Mouse (Mus musculus) midbrain, embryonic 14.5 days (tissue): Measurements from ENCODE around the gene Irak3. TPM values are rescaled to one million over a fixed set of nuclear protein-coding genes. Genes with fewer than 3 reads are reported as not detected.

Experiments
- ATAC-seq: fragments of 200-750 bp; cut with Nextera tagmentation; 2 replicates; pipeline ENCODE4 v1.8.0; 2017; ENCODE audit warnings: moderate number of reproducible peaks, moderate library complexity; ENCODE audit not compliant: low FRiP score, low TSS enrichment
- DNase-seq: peaks from one replicate; pipeline ENCODE4 v3.0.0-alpha.2; 2015
- H3K27ac ChIP-seq: fragments of 300-500 bp; sonication (generic); replicated peaks from 2 replicates; pipeline ENCODE4 v1.5.1; 2014; ENCODE audit warnings: mild to moderate bottlenecking, low read depth, low read length, moderate library complexity
- H3K27me3 ChIP-seq: fragments of 300-500 bp; sonication (generic); 2 replicates; pipeline ENCODE4 v1.6.1; 2014; ENCODE audit warnings: low read length, control low read depth, mixed read lengths; ENCODE audit not compliant: control insufficient read depth, insufficient read depth
- H3K36me3 ChIP-seq: fragments of 300-500 bp; sonication (generic); 2 replicates; pipeline ENCODE4 v1.6.1; 2014; ENCODE audit warnings: low read length, control low read depth; ENCODE audit not compliant: control insufficient read depth, insufficient read depth
- H3K4me1 ChIP-seq: fragments of 300-500 bp; sonication (generic); 2 replicates; pipeline ENCODE4 v1.6.1; 2014; ENCODE audit warnings: mild to moderate bottlenecking, antibody characterized with exemption, low read length, control low read depth; ENCODE audit not compliant: control insufficient read depth, insufficient read depth
- H3K4me2 ChIP-seq: fragments of 300-500 bp; sonication (generic); 2 replicates; pipeline ENCODE4 v1.6.1; 2014; ENCODE audit warnings: mild to moderate bottlenecking, low read length, moderate library complexity
- H3K4me3 ChIP-seq: fragments of 300-500 bp; sonication (generic); replicated peaks from 2 replicates; pipeline ENCODE4 v1.5.1; 2014; ENCODE audit warnings: low read depth, low read length
- H3K9ac ChIP-seq: fragments of 300-500 bp; sonication (generic); replicated peaks from 2 replicates; pipeline ENCODE4 v1.6.1; 2014; ENCODE audit warnings: mild to moderate bottlenecking, low read length, moderate library complexity
- H3K9me3 ChIP-seq: fragments of 300-500 bp; sonication (generic); 2 replicates; pipeline ENCODE4 v1.6.1; 2016; ENCODE audit warnings: low read length, control low read depth, mixed read lengths; ENCODE audit not compliant: control insufficient read depth
- WGBS: fragments of 180-500 bp; shearing (Covaris S2); extraction: QIAGEN DNeasy Blood & Tissue Kit; methylation state at CpG from one replicate; pipeline ENCODE4 v1.1.7; 2014; 5-methylcytosine and 5-hydroxymethylcytosine counted together
- polyA plus RNA-seq: library from polyadenylated mRNA; unstranded; fragments of >200 nt; fragmentation: Nextera tagmentation; extraction: Ambion mirVana; gene quantifications from 2 replicates; pipeline ENCODE4 v1.2.1, GENCODE M21; 2014

Irak3 gene
- polyA plus RNA-seq, 1 experiment from 2014 or later, result 0.45 TPM

- Histone ChIP-seq H3K27me3 (no peaks in the 10 kb centered on the region), H3K9me3 (no peaks in the 10 kb centered on the region), H3K4me3 (no peak overlapping the region), H3K27ac (no peak overlapping the region), H3K4me2 (no peak overlapping the region), H3K4me1 (no peaks in the 10 kb centered on the region), H3K9ac (no peak overlapping the region), H3K36me3 (no peaks in the 10 kb centered on the region)
- ATAC-seq, result no peak
- DNase-seq, result no peak
- WGBS, result 94% methylated on average over 8 of the region's 8 CpGs
Measured at GRCm38 (mm10) chr10:120193255-120193654, 8.7 kb downstream of the Irak3 start.

GRCm38 (mm10) chr10:120192278-120192677 lies 9.7 kb downstream of the Irak3 start:
- Histone ChIP-seq H3K4me3 (no peak overlapping the region), H3K4me2 (no peak overlapping the region), H3K4me1 (no peaks in the 10 kb centered on the region), H3K36me3 (no peaks in the 10 kb centered on the region), H3K27me3 (no peaks in the 10 kb centered on the region), H3K27ac (no peak overlapping the region), H3K9me3 (no peaks in the 10 kb centered on the region), H3K9ac (no peak overlapping the region)
- no peak for ATAC-seq
- WGBS, result 93% methylated on average over 4 of the region's 4 CpGs
- no peak for DNase-seq

GRCm38 (mm10) chr10:120191165-120191564 lies 10.8 kb downstream of the Irak3 start:
- no peak overlapping the region for H3K4me3 ChIP-seq
- no peak overlapping the region for H3K4me2 ChIP-seq
- no peak overlapping the region for H3K9ac ChIP-seq
- no peaks in the 10 kb centered on the region for H3K36me3 ChIP-seq
- whole genome bisulfite sequencing, result 86% methylated on average over 6 of the region's 6 CpGs
- no peaks in the 10 kb centered on the region for H3K27me3 ChIP-seq
- H3K27ac ChIP-seq, result no peak overlapping the region
- no peaks in the 10 kb centered on the region for H3K4me1 ChIP-seq
- 0 out of 2 replicates have a peak, but pooled peaks cover 3% of the 10 kb centered on the region for H3K9me3 ChIP-seq
- ATAC-seq (no peak), DNase-seq (no peak)

- H3K27ac ChIP-seq, result no peak overlapping the region
- H3K4me3 ChIP-seq, result no peak overlapping the region
- no peak for DNase-seq
- 23% methylated on average over 6 of the region's 6 CpGs for WGBS
- H3K9me3 ChIP-seq, result 0 out of 2 replicates have a peak, but pooled peaks cover 5% of the 10 kb centered on the region
- H3K36me3 ChIP-seq, result no peaks in the 10 kb centered on the region
- ATAC-seq, result no peak
- no peaks in the 10 kb centered on the region for H3K4me1 ChIP-seq
- H3K4me2 ChIP-seq, result no peak overlapping the region
- no peaks in the 10 kb centered on the region for H3K27me3 ChIP-seq
- no peak overlapping the region for H3K9ac ChIP-seq
Measured at GRCm38 (mm10) chr10:120189782-120190181, 12.1 kb downstream of the Irak3 start.

GRCm38 (mm10) chr10:120189276-120189675 lies 12.7 kb downstream of the Irak3 start:
- no peak for DNase-seq
- H3K9me3 ChIP-seq, result 0 out of 2 replicates have a peak, but pooled peaks cover 5% of the 10 kb centered on the region
- H3K4me2 ChIP-seq, result no peak overlapping the region
- H3K4me3 ChIP-seq, result no peak overlapping the region
- no peaks in the 10 kb centered on the region for H3K4me1 ChIP-seq
- WGBS, result 60% methylated on average over 11 of the region's 11 CpGs
- H3K27ac ChIP-seq, result no peak overlapping the region
- no peaks in the 10 kb centered on the region for H3K36me3 ChIP-seq
- no peak overlapping the region for H3K9ac ChIP-seq
- H3K27me3 ChIP-seq, result no peaks in the 10 kb centered on the region
- ATAC-seq, result no peak

- H3K9ac ChIP-seq, result no peak overlapping the region
- H3K4me1 ChIP-seq, result no peaks in the 10 kb centered on the region
- WGBS, result 77% methylated on average over 2 of the region's 2 CpGs
- no peak overlapping the region for H3K4me3 ChIP-seq
- no peak overlapping the region for H3K4me2 ChIP-seq
- no peak for ATAC-seq
- H3K27ac ChIP-seq, result no peak overlapping the region
- H3K9me3 ChIP-seq, result 0 out of 2 replicates have a peak, but pooled peaks cover 5% of the 10 kb centered on the region
- no peaks in the 10 kb centered on the region for H3K36me3 ChIP-seq
- DNase-seq, result no peak
- H3K27me3 ChIP-seq, result no peaks in the 10 kb centered on the region
Measured at GRCm38 (mm10) chr10:120188513-120188912, 13.4 kb downstream of the Irak3 start.

- DNase-seq (no peak), ATAC-seq (no peak)
- Histone ChIP-seq H3K4me3 (no peak overlapping the region), H3K27ac (no peak overlapping the region), H3K36me3 (no peaks in the 10 kb centered on the region), H3K4me1 (no peaks in the 10 kb centered on the region), H3K9ac (no peak overlapping the region), H3K27me3 (no peaks in the 10 kb centered on the region), H3K4me2 (no peak overlapping the region), H3K9me3 (0 out of 2 replicates have a peak, but pooled peaks cover 5% of the 10 kb centered on the region)
- WGBS, result 90% methylated on average over 2 of the region's 2 CpGs
Measured at GRCm38 (mm10) chr10:120183342-120183741, 18.6 kb downstream of the Irak3 start.

GRCm38 (mm10) chr10:120182887-120183286 lies 19.0 kb downstream of the Irak3 start:
- no peak for ATAC-seq
- 96% methylated on average over 1 of the region's 1 CpGs for WGBS

GRCm38 (mm10) chr10:120174192-120174705 lies 27.7 kb downstream of the Irak3 start:
- Histone ChIP-seq H3K36me3 (no peaks in the 10 kb centered on the region), H3K27me3 (no peaks in the 10 kb centered on the region), H3K9me3 (no peaks in the 10 kb centered on the region; the same call in 1 of the 2 replicates), H3K4me1 (no peaks in the 10 kb centered on the region), H3K27ac (no peak overlapping the region), H3K4me3 (no peak overlapping the region), H3K4me2 (no peak overlapping the region), H3K9ac (no peak overlapping the region)
- no peak for ATAC-seq
- 89% methylated on average over 15 of the region's 15 CpGs for WGBS
- no peak for DNase-seq

More at GRCm38 (mm10) chr10:120182887-120183286, 19.0 kb downstream of the Irak3 start:
- Histone ChIP-seq H3K9me3 (0 out of 2 replicates have a peak, but pooled peaks cover 5% of the 10 kb centered on the region), H3K4me3 (no peak overlapping the region), H3K36me3 (no peaks in the 10 kb centered on the region), H3K27me3 (no peaks in the 10 kb centered on the region), H3K27ac (no peak overlapping the region), H3K4me1 (no peaks in the 10 kb centered on the region), H3K4me2 (no peak overlapping the region), H3K9ac (no peak overlapping the region)
- DNase-seq, result no peak
